Mouse (Mus musculus): ENCODE results near the gene Kri1.

DNA sequence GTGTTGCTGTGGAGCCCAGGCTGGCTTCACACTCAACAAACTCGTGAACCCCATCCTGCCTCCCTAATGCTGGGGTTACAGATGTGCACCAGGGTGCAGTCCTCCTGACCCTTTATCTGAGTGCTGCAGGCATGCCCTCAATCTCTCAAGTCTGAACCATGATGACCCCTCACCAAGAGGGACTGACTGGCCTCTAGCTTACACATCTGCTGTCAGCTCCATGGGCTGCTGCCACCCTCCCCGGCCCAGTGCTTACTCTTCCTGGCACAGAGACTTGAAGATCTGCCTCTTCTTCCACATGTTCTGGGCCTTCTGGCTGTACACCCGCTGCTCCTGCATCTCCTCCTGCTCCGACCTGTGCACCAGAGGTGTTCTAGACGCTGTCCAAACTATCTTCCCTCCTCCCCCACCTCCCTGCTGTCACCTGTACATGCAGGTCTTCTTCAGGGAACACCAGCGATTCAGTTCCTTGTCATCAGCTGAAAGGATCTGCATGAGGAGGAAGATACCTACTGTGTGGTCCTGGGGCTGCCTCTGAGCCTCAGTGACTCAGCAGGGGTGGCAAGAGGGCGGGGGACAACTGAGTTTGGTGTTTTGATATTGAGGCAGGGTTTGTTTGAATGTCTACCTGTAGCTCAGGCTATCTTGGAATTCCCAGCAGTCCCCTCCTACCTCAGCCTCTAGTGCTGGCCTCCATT, 12.6 kb downstream of the Kri1 start:
- TF ChIP-seq CTCF (IDR thresholded peaks at IDR 0.05) (no peak), EP300 (IDR thresholded peaks at IDR 0.05) (no peak)

All from lung, postnatal 0 days (tissue).